Mouse (Mus musculus): Measurements from ENCODE around the gene Sox1. TPM values are rescaled to one million over a fixed set of nuclear protein-coding genes. Genes with fewer than 3 reads are reported as not detected.

Gene Sox1
- total RNA-seq, 2 experiments from 2014 or later, result 9.6 to 11.3 TPM

GRCm38 (mm10) chr8:12388390-12389115, 6.5 kb upstream of the Sox1 start:
- no peak for DNase-seq (ENCODE audit: low spot score in 2 of 2)

DNA sequence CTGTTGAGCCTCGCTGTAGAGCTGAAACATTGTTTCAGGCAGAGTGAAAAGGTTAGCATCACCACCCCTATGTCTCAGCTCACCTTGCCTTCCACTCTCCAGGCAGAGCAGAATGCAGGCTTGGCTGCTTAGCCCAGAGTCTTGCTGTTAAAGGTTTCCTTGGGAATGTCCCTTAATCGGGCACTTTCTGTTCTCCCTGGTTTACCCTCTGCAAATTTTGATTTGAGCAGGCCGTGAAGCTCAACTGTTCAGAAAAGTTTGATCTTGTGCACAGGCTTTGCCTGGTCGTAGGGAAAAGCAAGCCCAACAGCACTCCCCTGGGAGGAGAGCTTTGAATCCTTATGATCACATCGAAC, 6.0 kb upstream of the Sox1 start:
- DNase-seq (ENCODE audit: low spot score in 2 of 2), result no peak

- no peak for DNase-seq (ENCODE audit: low spot score in 2 of 2)
These were observed 5.1 kb upstream of the Sox1 start for GRCm38 (mm10) chr8:12389801-12390639.

GRCm38 (mm10) chr8:12390640-12391365, 4.3 kb upstream of the Sox1 start:
- DNase-seq (ENCODE audit: low spot score in 2 of 2), result no peak

- DNase-seq (ENCODE audit: low spot score in 2 of 2), result no peak
These were observed 3.5 kb upstream of the Sox1 start for GRCm38 (mm10) chr8:12391366-12392250.

DNA sequence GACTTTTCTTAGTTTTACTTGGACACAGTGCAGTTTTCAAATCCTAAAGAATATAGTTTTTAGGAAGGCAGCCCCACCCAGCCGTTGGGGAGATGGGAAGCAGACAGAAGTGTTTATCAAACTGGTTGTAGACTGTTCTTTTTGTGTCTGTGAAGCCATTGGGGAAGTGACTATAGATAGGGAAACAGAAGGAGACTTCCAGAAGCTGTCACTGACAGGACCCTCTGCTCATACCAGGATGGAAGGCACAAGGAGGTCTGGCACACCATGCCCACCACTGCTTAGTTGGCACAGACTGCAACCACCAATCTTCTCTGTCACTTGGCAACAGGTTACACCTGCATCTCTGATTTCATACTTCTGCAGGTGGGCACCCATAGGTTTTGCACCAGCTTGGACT, 2.3 kb upstream of the Sox1 start:
- no peak for DNase-seq (ENCODE audit: low spot score in 2 of 2)

DNA sequence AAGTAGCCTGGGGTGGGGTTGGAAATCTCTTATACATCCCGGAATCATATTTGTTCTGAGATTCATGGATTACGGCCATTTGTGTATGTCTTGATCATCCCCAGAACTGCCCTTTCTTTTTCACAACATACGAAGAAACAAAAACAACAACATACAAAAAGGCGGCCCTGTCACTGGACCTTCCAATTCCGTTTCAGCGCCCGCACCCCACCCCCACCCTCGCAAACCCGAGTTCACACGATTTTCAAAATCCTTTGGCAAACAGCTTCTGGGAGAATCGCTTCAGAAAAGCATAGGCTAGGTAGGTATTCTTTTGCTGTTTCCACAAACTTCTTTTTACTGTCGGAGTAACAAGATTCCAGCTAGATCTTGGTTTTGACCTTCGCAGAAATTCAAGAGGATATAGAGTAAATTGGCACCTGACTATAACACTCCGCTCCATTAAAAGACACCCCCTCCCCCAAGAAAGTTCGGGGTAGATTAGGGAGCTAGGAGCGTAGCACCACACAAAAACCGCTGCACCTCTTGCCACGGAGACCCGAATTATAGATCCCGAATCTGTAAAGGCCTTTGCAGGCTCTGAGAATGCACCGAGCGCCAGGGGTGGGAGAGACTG, 602 bp upstream of the Sox1 start:
- no peak for DNase-seq (ENCODE audit: low spot score in 2 of 2)

DNA sequence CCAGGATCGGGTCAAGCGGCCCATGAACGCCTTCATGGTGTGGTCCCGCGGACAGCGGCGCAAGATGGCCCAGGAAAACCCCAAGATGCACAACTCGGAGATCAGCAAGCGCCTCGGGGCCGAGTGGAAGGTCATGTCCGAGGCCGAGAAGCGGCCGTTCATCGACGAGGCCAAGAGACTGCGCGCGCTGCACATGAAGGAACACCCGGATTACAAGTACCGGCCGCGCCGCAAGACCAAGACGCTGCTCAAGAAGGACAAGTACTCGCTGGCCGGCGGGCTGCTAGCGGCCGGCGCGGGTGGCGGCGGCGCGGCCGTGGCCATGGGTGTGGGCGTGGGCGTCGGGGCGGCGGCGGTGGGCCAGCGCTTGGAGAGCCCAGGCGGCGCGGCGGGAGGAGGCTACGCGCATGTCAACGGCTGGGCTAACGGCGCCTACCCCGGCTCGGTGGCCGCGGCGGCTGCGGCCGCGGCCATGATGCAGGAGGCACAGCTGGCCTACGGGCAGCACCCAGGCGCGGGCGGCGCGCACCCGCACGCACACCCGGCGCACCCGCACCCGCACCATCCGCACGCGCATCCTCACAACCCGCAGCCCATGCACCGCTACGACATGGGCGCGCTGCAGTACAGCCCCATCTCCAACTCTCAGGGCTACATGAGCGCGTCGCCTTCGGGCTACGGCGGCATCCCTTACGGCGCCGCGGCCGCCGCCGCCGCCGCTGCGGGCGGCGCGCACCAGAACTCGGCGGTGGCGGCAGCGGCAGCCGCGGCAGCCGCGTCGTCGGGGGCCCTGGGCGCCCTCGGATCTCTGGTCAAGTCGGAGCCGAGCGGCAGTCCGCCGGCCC, 1.6 kb downstream of the Sox1 start:
- no peak for DNase-seq (ENCODE audit: low spot score in 2 of 2)

GRCm38 (mm10) chr8:12397346-12397925, 2.3 kb downstream of the Sox1 start:
- no peak for DNase-seq (ENCODE audit: low spot score in 2 of 2)

DNA sequence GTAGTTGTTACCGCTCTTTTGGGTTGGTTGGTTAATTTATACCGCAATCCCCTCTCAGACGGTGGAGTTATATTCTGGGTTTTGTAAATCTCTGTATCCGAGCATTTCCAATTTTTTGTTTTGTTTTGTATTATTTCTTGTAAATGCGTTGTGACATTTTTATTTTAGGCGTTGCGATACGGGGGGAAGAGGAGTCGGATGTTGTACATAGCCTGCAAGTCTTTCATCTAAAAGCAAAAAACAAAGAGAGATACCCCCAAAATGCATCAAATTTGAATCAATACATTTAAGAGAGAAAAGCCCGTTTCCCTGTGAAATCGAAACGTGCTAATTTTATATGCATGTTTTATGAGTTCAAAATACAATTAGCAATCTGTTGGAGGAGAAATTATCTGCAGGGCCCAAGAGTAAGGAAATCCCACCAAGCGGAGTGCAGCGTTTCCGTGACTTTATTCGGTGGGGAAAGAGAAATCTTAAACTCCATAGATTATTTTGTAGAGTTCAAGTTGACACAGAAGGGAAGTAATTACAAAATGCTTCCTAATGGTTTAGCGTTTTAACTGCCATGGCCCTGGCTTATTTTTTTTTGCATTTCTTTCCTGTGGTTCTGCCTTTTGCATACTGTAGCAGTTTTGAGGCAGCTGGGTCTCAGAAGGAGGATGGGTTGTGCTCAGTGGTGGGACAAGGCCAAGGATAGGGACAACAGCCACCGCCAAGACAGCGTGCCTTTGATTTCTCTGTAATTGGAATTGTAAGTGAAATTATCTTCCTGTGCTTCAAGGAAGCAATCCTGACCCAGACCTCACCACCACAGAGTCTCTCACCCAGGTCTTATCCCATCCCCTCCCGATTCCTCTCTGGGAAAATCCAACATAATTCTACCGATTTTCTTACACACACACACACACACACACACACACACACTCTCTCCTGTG, 3.2 kb downstream of the Sox1 start:
- no peak for DNase-seq (ENCODE audit: low spot score in 2 of 2)

DNA sequence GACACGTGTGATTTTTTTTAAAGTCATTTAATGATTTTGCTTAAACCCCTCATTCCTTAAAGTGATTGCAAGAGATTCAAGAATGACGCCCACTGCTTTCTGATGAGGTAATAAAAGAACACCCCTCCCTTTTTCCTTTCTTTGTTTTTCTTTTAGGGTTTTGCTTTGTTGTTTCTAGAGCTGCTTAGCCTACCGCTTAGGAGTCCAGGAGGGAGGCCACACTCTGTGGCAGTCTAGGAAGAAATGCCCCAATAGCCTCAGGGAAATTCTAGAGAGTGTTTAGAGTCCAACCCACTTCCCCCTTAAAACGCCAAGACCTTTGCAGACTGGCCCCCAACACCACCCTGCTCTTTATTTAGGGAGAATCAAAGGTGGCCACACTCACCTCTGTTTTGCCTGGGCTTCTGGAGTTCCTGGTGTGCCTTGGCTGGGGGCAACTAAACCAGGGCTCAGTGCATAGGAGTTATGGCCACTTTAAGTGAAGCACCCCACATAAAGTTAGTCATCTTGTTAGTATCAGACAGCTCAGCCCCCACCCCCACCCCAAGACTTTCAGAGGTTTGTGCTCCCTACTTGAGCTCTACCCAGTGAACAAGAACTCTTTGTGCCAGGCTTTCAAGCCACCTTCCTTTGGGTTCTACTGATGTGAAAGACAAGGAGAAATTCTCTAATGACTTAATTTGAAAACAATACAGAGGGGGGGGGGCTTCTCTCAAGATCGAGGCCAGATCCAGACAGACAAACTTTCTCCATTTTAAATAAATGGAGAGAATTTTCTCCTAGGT, 4.5 kb downstream of the Sox1 start:
- DNase-seq (ENCODE audit: low spot score in 2 of 2), result no peak

DNA sequence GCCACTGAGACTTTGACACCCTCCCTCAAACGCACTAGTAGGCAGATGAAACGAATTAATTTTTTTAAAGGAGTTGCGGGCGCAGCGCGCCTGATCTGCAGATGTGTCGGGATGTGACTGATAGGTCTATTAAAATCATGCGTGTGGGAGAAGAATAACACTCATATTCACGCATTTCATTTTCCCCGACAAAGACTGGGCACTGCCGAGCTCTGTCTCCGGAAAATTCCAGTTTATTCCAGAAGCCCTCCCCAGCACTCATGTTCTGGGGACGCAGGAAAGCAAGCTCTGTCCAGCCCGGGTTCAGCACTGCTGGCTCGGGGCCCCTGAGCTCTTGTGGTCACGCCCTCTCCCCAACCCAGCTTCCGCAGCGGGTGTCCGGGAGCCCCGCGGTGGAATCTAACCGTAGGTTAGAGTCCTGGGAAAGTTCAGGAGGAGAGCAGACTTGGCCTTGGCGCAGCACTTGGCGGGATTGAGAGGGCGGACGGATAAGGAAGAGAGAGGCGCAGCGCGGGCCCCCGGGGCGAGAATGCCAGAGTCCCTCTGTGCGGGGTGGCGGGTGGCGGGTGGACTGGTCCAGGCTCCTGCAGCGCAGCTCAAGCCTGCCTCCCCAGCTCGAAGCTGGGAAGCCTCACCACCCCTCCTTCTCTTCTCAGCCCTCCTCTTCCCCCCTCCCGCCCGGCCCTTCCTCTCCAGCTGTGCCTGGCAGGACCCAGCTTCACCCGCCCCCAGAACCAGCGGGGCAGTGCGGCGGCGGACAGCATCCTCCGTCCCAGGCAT, 5.7 kb downstream of the Sox1 start:
- no peak for DNase-seq (ENCODE audit: low spot score in 2 of 2)

GRCm38 (mm10) chr8:12401391-12402270, 6.5 kb downstream of the Sox1 start:
- DNase-seq (ENCODE audit: low spot score in 2 of 2), result no peak

DNA sequence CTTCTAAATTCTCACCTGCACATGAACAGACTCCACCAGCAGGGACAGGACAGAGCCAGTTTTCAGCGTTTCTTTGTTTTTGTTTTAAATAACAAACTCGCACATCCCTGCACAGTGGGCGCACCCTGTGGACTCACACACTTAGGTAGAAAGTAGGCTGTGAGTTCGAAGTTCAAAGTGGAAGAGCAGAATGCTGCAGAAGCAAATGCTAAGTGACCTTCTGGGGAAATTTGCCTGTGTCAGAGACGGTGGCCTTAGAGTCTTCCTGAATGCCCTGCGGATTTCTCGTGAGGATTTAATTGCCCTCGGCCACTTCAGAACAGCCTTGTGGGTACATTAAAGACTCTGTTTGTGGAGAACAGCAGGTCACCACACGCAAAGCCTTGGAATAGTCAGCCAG, 7.6 kb downstream of the Sox1 start:
- DNase-seq (ENCODE audit: low spot score in 2 of 2), result no peak

GRCm38 (mm10) chr8:12408020-12408419, 12.9 kb downstream of the Sox1 start:
- DNase-seq (ENCODE audit: low spot score in 2 of 2), result no peak

DNA sequence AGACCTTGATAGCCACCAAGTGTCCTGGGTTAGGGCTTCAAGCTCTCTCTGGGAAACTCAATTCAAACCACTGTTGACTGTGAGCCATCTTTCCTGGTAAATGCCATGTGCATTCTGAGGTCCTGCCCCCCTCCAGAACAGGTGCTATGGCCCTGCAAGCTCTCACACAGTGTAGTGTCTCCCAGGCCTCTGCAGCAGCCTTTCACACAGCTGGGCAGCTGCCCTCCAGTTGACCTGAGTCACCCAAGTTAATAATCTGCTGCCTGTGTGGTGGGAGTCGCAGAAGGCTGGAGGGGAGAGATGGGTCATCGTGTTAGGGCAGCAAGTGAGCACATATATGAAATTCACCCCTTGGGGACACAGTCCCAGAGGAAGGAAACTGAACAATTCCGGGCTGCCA, 14.9 kb downstream of the Sox1 start:
- no peak for DNase-seq (ENCODE audit: low spot score in 2 of 2)
